Mouse (Mus musculus) liver, embryonic 14.5 days (tissue): ENCODE measurements at regions not wholly inside any gene's neighbourhood (a gene's known extent, or its start where the extent isn't known, plus 50 kb on each side); places are given as distances from the start of the nearest gene placed in this dataset.

Experiments
- ATAC-seq: fragments of 200-750 bp; cut with Nextera tagmentation; 2 replicates; pipeline ENCODE4 v1.8.0; 2017; ENCODE audit warnings: moderate number of reproducible peaks, mild to moderate bottlenecking, moderate library complexity; ENCODE audit not compliant: insufficient read depth
- DNase-seq, 3 experiments: peaks; one replicate each; pipeline ENCODE4 v3.0.0-alpha.2; 2012 to 2013; ENCODE audit warnings: low read depth in 3 of 3, low spot score in 3 of 3
- H3K27ac ChIP-seq: fragments of 300-500 bp; sonication (generic); 2 replicates; pipeline ENCODE4 v1.5.1; 2014; ENCODE audit warnings: moderate library complexity, mild to moderate bottlenecking, control low read depth, inconsistent platforms
- H3K27me3 ChIP-seq: fragments of 300-500 bp; sonication (generic); 2 replicates; pipeline ENCODE4 v1.6.1; 2014; ENCODE audit warnings: mild to moderate bottlenecking, low read length, moderate library complexity; ENCODE audit not compliant: control insufficient read depth, insufficient read depth
- H3K36me3 ChIP-seq: fragments of 300-500 bp; sonication (generic); replicated peaks from 2 replicates; pipeline ENCODE4 v1.6.1; 2014; ENCODE audit warnings: low read depth; ENCODE audit not compliant: control insufficient read depth, insufficient read depth
- H3K4me1 ChIP-seq, 2 experiments: fragments of 200-500 bp in 1 of 2; fragments of 300-500 bp in 1 of 2; sonication (generic) in 1 of 2; replicated peaks; 2 replicates each; pipeline ENCODE4 v1.6.1; 2012 to 2014; ENCODE audit warnings: antibody characterized with exemption in 1 of 2, inconsistent platforms in 1 of 2, low read length in 1 of 2; ENCODE audit not compliant: control insufficient read depth in 2 of 2, insufficient read depth in 2 of 2
- H3K4me2 ChIP-seq: fragments of 300-500 bp; sonication (generic); 2 replicates; pipeline ENCODE4 v1.6.1; 2014; ENCODE audit warnings: low read depth, mild to moderate bottlenecking, control low read depth, moderate library complexity
- H3K4me3 ChIP-seq, 2 experiments: fragments of 200-500 bp in 1 of 2; fragments of 300-500 bp in 1 of 2; sonication (generic) in 1 of 2; 2 replicates each; pipeline ENCODE4 v1.5.1; 2012 to 2014; ENCODE audit warnings: low read depth in 2 of 2, low read length in 2 of 2, mild to moderate bottlenecking in 2 of 2, control low read depth in 1 of 2, inconsistent platforms in 1 of 2, moderate library complexity in 1 of 2; ENCODE audit not compliant: insufficient read depth in 1 of 2
- H3K9ac ChIP-seq: fragments of 300-500 bp; sonication (generic); replicated peaks from 2 replicates; pipeline ENCODE4 v1.6.1; 2014; ENCODE audit warnings: mild to moderate bottlenecking, control low read depth, moderate library complexity
- H3K9me3 ChIP-seq: fragments of 300-500 bp; sonication (generic); 2 replicates; pipeline ENCODE4 v1.6.1; 2016; ENCODE audit warnings: low read length, mixed read lengths; ENCODE audit not compliant: control insufficient read depth
- CTCF ChIP-seq: IDR thresholded peaks from 2 replicates; pipeline ENCODE4 v1.5.1; 2016; ENCODE audit warnings: antibody characterized with exemption, low read depth, control low read depth
- EP300 ChIP-seq: IDR thresholded peaks from 2 replicates; pipeline ENCODE4 v1.6.1; 2016; ENCODE audit warnings: antibody characterized with exemption, low read depth
- WGBS: fragments of 180-500 bp; shearing (Covaris S2); extraction: QIAGEN DNeasy Blood & Tissue Kit; methylation state at CpG from one replicate; pipeline ENCODE4 v1.1.7; 2014; ENCODE audit not compliant: insufficient replicate concordance; 5-methylcytosine and 5-hydroxymethylcytosine counted together

DNA sequence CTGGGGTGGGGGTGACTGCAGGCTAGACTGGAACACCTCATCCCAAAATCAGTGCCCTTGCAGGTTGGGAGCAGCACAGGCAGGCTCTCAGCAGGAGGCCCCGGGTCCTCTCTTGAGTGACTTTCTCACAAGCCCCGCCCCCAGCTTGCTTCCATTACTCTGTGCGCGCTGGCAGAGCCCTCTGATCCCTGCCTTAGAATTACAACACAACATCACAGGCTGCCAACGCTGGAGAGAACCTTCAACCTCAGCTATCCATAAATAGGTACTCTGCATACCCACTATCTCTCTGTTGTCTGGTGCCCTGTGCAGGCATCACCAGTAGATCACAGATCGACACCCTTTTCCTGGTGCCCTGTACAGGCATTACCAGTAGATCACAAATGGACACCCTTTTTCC is 139.1 kb upstream of the Igsf21 start:
- no peak for ATAC-seq
- H3K27me3 ChIP-seq = no peaks in the 10 kb centered on the region

GRCm38 (mm10) chr4:140385226-140385625 is 138.6 kb upstream of the Igsf21 start:
- Histone ChIP-seq H3K27ac (no peak overlapping the region), H3K4me2 (no peak overlapping the region), H3K36me3 (no peaks in the 10 kb centered on the region), H3K9ac (no peak overlapping the region), H3K4me1 (no peaks in the 10 kb centered on the region), H3K4me3 (no peak overlapping the region), H3K27me3 (no peaks in the 10 kb centered on the region), H3K9me3 (no peaks in the 10 kb centered on the region)
- no peak for TF ChIP-seq CTCF
- no peak for ATAC-seq
- DNase-seq = no peak
- 80% methylated on average over 14 of the region's 14 CpGs for WGBS

More for the DNA sequence above, 139.1 kb upstream of the Igsf21 start:
- no peak for DNase-seq
- no peak for TF ChIP-seq CTCF
- TF ChIP-seq EP300 = no peak
- H3K4me3 ChIP-seq = no peak overlapping the region
- H3K27ac ChIP-seq = no peak overlapping the region
- H3K4me2 ChIP-seq = no peak overlapping the region
- no peaks in the 10 kb centered on the region for H3K9me3 ChIP-seq
- no peak overlapping the region for H3K9ac ChIP-seq
- 45% methylated on average over 6 of the region's 6 CpGs for WGBS
- no peaks in the 10 kb centered on the region for H3K36me3 ChIP-seq
- H3K4me1 ChIP-seq = no peaks in the 10 kb centered on the region

DNA sequence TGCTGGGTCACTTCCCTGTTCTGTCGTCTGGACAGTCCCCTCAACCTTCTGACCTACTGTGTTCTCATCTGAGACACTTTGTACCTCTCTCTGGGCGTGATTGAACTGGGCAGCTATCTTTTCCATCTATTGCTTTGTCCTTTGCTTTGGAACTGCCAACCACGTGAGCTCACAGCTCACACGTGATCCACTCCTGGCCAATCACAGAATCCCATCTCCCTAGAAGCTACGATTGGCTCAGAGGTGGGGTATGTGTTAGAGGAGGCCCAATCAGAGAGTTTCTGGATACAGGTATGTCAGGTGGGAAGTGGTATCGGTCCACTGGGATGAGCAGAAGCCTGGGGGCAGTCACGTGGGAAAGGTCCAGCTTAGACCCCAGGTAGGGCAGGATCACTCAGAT is 137.0 kb upstream of the Igsf21 start:
- Histone ChIP-seq H3K4me1 (no peaks in the 10 kb centered on the region), H3K36me3 (no peaks in the 10 kb centered on the region), H3K9me3 (no peaks in the 10 kb centered on the region), H3K4me2 (no peak overlapping the region), H3K27ac (no peak overlapping the region), H3K9ac (no peak overlapping the region), H3K27me3 (no peaks in the 10 kb centered on the region), H3K4me3 (no peak overlapping the region)
- TF ChIP-seq CTCF (no peak), EP300 (no peak)
- DNase-seq = no peak
- no peak for ATAC-seq
- 57% methylated on average over 7 of the region's 7 CpGs for WGBS

- no peak for DNase-seq
- 30% methylated on average over 13 of the region's 13 CpGs for WGBS
These were observed 134.1 kb upstream of the Igsf21 start for GRCm38 (mm10) chr4:140380733-140381132.

DNA sequence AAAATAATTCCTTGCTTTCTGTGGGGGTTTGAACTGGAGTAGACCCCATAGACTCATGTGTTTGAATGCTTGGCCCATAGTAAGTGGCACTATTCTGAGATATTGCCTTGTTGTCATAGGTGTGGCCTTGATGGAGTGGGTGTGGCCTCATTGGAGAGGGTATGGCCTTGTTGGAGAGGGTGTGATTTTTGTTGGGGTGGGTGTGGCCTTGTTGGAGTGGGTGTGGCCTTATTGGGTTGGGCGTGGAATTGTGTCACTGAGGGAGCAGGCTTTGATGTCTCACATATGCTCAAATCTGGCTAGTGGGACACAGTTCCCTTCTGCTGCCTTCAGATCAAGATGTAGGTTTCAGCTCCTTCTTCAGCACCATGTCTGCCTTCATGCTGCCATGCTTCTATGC is 131.4 kb upstream of the Igsf21 start:
- no peak overlapping the region for H3K9ac ChIP-seq
- no peak overlapping the region for H3K4me3 ChIP-seq
- H3K4me2 ChIP-seq = no peak overlapping the region
- ATAC-seq = no peak
- no peak overlapping the region for H3K27ac ChIP-seq
- no peaks in the 10 kb centered on the region for H3K9me3 ChIP-seq
- TF ChIP-seq CTCF (no peak), EP300 (no peak)
- H3K4me1 ChIP-seq = no peaks in the 10 kb centered on the region
- no peaks in the 10 kb centered on the region for H3K27me3 ChIP-seq
- 57% methylated on average over 1 of the region's 1 CpGs for WGBS
- no peaks in the 10 kb centered on the region for H3K36me3 ChIP-seq
- no peak for DNase-seq

More at GRCm38 (mm10) chr4:140380733-140381132, 134.1 kb upstream of the Igsf21 start:
- Histone ChIP-seq H3K36me3 (no peaks in the 10 kb centered on the region), H3K4me1 (no peaks in the 10 kb centered on the region), H3K4me3 (no peak overlapping the region), H3K4me2 (no peak overlapping the region), H3K27ac (no peak overlapping the region), H3K9ac (no peak overlapping the region), H3K27me3 (no peaks in the 10 kb centered on the region), H3K9me3 (no peaks in the 10 kb centered on the region)
- TF ChIP-seq EP300 (no peak), CTCF (no peak)
- ATAC-seq = no peak
